Mouse (Mus musculus) splenic B cell, adult 2 months (primary cell): ENCODE measurements around the gene Ibsp.

Source experiments
- DNase-seq: peaks from one replicate; pipeline ENCODE4 v3.0.0-alpha.2; 2011; ENCODE audit warnings: low read depth, low spot score
- H3K27me3 ChIP-seq: 2 replicates; pipeline ENCODE4 v1.6.1; 2012; ENCODE audit warnings: mild to moderate bottlenecking, low read length, moderate library complexity, mixed read lengths; ENCODE audit not compliant: control insufficient read depth, poor library complexity, insufficient read depth, severe bottlenecking
- H3K36me3 ChIP-seq: 2 replicates; pipeline ENCODE4 v1.6.1; 2012; ENCODE audit warnings: mild to moderate bottlenecking, low read length, moderate library complexity, mixed read lengths; ENCODE audit not compliant: control insufficient read depth, poor library complexity, insufficient read depth, severe bottlenecking

The Ibsp gene

GRCm38 (mm10) chr5:104298994-104299393 lies at the start of gene Ibsp:
TSS of gene Ibsp (plus strand) at chr5:104299171.
- DNase-seq, result no peak
- Histone ChIP-seq H3K27me3 (no peaks in the 10 kb centered on the region), H3K36me3 (no peaks in the 10 kb centered on the region)

DNA sequence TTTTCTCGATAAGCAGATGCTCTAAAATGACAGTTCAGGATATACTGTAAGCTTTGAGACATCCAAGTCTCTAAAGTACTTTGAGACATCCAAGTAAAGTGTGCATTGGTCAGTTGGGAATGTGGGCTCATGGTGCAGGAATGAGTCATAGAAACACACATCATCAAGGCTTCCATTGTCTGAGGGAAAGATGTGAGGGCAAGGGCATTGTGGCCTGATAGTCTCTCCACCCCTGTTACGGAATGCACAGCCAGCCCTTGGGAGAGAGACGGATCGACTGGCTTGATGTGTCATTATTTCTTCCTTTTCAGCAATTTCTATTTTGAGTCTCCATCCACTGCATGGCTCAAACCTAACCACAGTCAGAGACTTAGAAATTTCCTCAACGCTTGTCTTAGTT lies 47.2 kb upstream of the Ibsp start:
- no peak for DNase-seq
- Histone ChIP-seq H3K27me3 (no peaks in the 10 kb centered on the region), H3K36me3 (no peaks in the 10 kb centered on the region)

DNA sequence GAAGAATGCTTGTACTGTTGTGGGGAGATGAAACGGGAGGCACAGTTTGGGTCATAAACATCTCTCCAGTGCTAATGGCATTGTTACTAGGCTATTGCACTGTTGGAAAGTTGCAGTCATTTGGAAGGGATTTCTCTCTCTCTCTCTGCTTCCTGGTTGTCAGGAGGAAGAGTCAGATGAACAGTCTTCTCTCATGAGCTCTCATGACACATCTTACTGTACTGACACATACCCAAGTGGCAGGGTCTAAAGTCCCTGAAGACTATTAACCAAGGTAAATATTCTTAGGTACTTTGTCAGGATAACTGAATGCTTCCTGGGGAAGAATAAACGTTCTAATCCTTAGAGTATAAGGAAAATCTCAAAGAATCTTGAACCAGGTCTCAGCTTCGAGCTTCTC lies 42.4 kb upstream of the Ibsp start:
- no peaks in the 10 kb centered on the region for H3K27me3 ChIP-seq
- DNase-seq, result no peak
- H3K36me3 ChIP-seq, result no peaks in the 10 kb centered on the region

DNA sequence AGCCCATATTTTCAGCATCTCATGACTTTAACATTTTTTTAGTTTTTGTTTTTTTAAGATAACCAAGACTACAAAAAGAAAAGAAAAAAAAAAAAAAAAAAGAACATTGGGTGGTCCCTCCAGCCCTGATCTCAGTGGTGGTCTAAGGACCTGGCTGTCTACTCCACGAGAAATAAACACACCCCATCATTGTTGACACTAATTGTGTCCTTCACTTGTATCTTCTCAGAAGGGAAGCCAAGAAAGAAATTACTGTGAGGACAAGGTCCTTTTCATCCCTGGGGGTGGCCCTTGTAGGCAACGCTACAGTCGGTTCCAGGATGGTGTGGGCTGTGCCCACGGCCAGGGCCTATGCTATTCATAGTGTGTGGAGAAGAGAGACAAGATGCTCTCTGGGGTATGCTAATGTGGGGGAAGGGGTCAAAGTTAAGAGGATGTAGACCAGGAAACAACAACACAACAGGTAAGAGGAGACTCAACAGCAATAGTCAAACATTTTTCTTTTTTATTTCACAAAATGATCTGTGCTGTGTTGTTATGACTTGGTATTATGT lies 37.0 kb upstream of the Ibsp start:
- Histone ChIP-seq H3K27me3 (no peaks in the 10 kb centered on the region), H3K36me3 (no peaks in the 10 kb centered on the region)
- DNase-seq, result no peak

DNA sequence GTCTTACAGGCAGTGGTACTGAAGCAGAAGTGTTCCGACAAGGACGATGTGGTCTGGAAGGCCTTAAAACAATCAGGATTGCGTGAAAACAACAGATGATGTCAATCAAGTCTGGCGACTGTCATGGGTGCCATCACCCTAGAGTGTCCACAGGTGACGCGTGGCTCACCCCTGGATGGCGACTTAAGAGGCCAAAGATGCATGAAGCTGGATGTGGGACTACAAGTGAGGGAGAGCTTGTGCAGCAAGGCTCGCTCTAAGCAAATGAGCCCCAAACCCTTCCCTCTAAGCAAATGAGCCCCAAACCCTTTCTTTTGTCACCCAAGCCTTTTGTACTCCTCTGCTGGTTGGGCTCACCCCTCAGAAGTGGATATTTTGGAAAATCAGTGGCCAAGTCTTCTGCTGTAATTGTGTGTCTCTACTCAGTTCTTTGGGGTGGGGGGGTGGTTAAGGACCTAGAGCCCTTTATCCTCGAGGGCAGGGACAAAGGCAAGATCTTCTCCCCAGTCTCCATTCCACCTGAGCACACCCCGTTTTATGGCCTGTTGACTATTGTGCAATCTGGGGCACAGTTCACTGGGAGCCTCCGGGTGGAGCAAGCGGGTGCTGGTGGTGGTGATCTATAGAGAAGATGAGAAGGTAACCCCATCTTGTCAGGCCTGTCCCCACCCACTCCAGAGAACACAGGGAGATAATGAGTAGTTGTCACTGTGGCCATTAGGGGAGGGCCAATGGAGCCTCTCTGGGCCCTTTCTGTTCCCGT lies 35.8 kb upstream of the Ibsp start:
- no peak for DNase-seq

GRCm38 (mm10) chr5:104294201-104294600 lies 4.8 kb upstream of the Ibsp start:
- H3K27me3 ChIP-seq, result no peaks in the 10 kb centered on the region
- H3K36me3 ChIP-seq, result no peaks in the 10 kb centered on the region
- no peak for DNase-seq

More for the DNA sequence above, 35.8 kb upstream of the Ibsp start:
- Histone ChIP-seq H3K36me3 (no peaks in the 10 kb centered on the region), H3K27me3 (no peaks in the 10 kb centered on the region)

GRCm38 (mm10) chr5:104314073-104314472 lies 15.1 kb downstream of the Ibsp start:
- Histone ChIP-seq H3K27me3 (no peaks in the 10 kb centered on the region), H3K36me3 (no peaks in the 10 kb centered on the region)
- DNase-seq, result no peak

DNA sequence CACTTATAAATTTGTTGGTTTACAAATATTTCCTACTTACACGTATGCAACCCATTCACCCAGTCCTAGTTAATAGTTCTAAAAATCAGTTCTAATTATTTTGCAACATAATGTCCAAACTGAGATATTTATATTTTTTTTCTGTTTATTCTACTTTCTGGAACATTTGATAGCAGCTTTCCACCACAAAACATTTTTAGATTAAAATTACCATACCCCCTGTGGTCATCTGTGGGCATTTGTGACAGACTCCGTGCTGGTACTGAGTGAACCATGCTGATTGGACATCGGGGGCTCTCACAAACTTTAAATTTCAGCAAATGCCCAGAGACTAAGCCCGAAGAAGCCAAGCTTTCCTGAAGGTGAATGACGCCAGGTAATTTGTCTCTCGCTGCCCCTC lies 26.1 kb downstream of the Ibsp start, which contains the start of gene Mepe:
Gene Mepe (plus strand): TSS at position 301 of the 400 bp plus-strand sequence.
- no peaks in the 10 kb centered on the region for H3K36me3 ChIP-seq
- no peak for DNase-seq
- no peaks in the 10 kb centered on the region for H3K27me3 ChIP-seq

DNA sequence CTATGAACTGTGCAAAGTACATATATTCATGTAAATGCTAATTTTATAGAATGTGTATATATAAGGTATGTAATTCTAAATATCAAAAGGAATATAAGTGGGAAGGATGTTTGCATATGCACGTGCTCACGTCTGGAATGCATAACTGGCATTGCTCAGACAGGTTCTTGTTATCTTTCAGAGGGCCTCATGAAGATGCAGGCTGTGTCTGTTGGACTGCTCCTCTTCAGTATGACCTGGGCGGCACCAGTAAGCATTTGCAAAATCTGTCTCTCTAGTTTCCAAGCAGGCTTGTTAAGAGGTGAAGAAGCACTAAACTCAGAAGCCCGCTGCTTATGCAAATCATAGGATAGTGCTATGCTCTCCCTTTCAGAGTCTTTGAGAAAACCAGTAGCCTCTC lies 27.9 kb downstream of the Ibsp start:
- no peaks in the 10 kb centered on the region for H3K36me3 ChIP-seq
- H3K27me3 ChIP-seq, result no peaks in the 10 kb centered on the region
- DNase-seq, result no peak

DNA sequence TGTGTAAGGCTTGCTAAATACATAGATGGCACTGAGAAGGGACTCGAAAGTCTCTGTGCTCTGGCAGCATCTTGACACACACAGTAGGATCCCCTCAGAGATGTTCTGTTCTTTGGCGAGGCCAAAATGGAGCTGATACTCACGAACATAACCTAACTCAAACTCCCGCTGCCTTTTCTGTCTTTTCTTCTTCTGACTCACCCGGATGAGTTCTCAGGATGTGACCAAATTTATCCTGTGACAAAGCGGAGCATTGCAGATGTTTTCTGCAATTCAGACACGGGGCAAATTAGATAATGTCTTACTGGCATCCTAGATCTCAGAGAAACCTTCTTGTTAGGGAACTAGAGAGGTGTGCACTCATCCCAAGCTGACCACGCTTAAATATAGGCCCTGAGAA lies 28.4 kb downstream of the Ibsp start:
- Histone ChIP-seq H3K36me3 (no peaks in the 10 kb centered on the region), H3K27me3 (no peaks in the 10 kb centered on the region)
- no peak for DNase-seq

- H3K27me3 ChIP-seq, result no peaks in the 10 kb centered on the region
- H3K36me3 ChIP-seq, result no peaks in the 10 kb centered on the region
- no peak for DNase-seq
Observed at GRCm38 (mm10) chr5:104327876-104328275, 28.9 kb downstream of the Ibsp start.

DNA sequence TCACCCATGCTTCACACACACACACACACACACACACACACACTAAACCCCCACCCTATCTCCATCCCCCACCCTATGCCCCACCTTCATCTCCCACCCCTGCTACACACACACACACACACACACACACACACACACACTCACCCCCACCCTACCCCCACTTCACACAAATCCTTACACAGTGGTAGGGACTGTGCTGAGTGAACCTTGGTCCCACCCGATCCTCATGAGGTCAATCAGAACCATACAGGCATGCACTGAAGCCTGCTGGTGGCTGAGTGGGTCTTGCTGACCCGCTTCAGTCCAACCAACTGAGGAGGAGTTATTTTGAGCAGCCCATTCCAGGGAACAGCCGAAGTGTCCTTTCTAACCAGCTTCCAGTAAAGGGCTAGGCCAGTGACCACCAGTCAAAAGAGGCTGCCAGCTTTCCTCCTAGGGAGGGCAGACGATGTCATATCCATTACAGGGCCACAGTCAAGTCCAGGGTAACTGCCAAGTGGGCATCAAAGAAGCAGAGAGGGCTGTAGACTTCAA lies 29.4 kb downstream of the Ibsp start:
- no peak for DNase-seq
- Histone ChIP-seq H3K36me3 (no peaks in the 10 kb centered on the region), H3K27me3 (no peaks in the 10 kb centered on the region)

DNA sequence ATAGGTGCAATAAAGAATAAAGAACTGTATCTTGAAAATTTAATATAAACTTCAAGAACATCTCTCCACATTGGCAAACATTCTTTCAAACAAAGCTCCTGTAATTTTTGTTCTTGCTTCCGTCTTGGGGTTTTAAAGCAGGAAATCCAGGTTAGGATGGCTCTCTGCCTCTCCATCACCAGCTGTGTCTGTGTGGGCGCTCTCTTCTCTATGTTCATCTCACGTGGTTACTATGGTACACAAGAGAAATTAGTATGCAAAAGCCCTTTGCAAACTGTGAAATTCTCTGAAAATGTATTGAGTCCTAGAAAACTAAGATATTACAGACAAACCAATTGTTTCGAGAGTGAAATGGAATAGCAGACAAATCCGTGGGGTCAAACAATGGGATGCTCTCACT lies 30.4 kb downstream of the Ibsp start:
- no peaks in the 10 kb centered on the region for H3K36me3 ChIP-seq
- no peak for DNase-seq

GRCm38 (mm10) chr5:104330088-104330487 lies 31.1 kb downstream of the Ibsp start:
- Histone ChIP-seq H3K36me3 (no peaks in the 10 kb centered on the region), H3K27me3 (no peaks in the 10 kb centered on the region)
- no peak for DNase-seq

More for the DNA sequence above, 30.4 kb downstream of the Ibsp start:
- H3K27me3 ChIP-seq, result no peaks in the 10 kb centered on the region

GRCm38 (mm10) chr5:104332296-104332695 lies 33.3 kb downstream of the Ibsp start:
- H3K36me3 ChIP-seq, result no peaks in the 10 kb centered on the region
- DNase-seq, result no peak
- no peaks in the 10 kb centered on the region for H3K27me3 ChIP-seq
